Mouse (Mus musculus): Measurements from ENCODE around the gene Gal3st2b. TPM values are rescaled to one million over a fixed set of nuclear protein-coding genes. Genes with fewer than 3 reads are reported as not detected.
"Not testable (repeated sequence)": the region's sequence is repeated elsewhere in the genome, so short reads cannot be mapped to it uniquely, and the experiment has no call there.

Gene Gal3st2b
- polyA plus RNA-seq, 1 experiment from 2014 or later: not detected

DNA sequence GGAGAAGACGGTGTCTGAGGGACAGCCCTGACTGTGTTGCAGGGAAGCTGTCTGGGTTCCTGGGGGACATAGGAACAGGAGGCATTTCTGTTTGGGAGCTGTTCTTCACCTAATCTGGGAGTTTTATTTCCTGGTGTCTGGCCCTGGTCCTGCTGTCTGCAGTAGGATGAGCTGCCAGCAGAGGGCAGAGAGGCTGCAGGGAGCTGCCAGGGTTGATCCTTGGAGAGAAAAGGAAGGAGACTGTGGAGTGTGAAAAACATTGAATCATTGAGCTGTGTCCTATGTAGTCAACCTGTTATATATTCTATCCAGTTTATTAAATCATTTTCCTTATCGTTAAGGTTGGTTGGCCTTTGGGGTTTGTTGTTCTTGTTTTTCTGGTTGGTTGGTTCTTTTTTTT is 6.2 kb upstream of the Gal3st2b start:
- H3K36me3 ChIP-seq (ENCODE audit: control insufficient read depth, insufficient read depth, low read length); H3K27me3 ChIP-seq (ENCODE audit: control insufficient read depth, insufficient read depth, low read length); H3K27ac ChIP-seq (ENCODE audit: low read depth, low read length); H3K4me2 ChIP-seq; H3K4me1 ChIP-seq (ENCODE audit: control insufficient read depth, insufficient read depth, low read length); H3K9me3 ChIP-seq (replicated peaks; ENCODE audit: control insufficient read depth, low read length); ATAC-seq (replicated peaks; ENCODE audit: insufficient number of reproducible peaks, low FRiP score, low TSS enrichment); H3K4me3 ChIP-seq (ENCODE audit: low read depth, low read length); H3K9ac ChIP-seq (ENCODE audit: low read depth, low read length): not testable (repeated sequence)
- no CpG with 5 or more reads among the region's 2 CpGs for WGBS (ENCODE audit: insufficient replicate concordance)

DNA sequence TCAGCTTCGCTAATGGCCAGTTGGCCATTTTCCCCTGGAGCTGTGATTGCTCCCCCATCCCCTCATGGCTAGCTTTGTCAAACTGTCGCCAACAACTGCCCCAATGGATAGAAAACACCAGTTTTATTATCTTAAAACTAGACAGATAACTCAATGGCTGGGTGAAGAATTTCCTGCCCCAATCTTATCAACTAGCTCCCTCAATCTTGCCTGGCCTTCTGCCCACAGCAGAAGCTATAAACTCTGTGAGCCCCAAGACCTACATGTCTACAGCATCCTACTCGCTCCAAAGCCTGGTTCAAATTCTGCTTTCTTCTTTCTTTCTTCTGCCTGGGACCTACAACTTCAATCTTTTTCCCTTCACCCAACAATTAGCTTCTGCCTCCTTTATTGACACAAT is 951 bp upstream of the Gal3st2b start:
- H3K9me3 ChIP-seq (replicated peaks; ENCODE audit: control insufficient read depth, low read length); H3K27ac ChIP-seq (ENCODE audit: low read depth, low read length); H3K4me2 ChIP-seq; H3K4me3 ChIP-seq (ENCODE audit: low read depth, low read length); H3K36me3 ChIP-seq (ENCODE audit: control insufficient read depth, insufficient read depth, low read length); ATAC-seq (replicated peaks; ENCODE audit: insufficient number of reproducible peaks, low FRiP score, low TSS enrichment); H3K9ac ChIP-seq (ENCODE audit: low read depth, low read length); H3K27me3 ChIP-seq (ENCODE audit: control insufficient read depth, insufficient read depth, low read length); H3K4me1 ChIP-seq (ENCODE audit: control insufficient read depth, insufficient read depth, low read length): not testable (repeated sequence)
- WGBS (ENCODE audit: insufficient replicate concordance): 55% methylated on average over 3 of the region's 3 CpGs

DNA sequence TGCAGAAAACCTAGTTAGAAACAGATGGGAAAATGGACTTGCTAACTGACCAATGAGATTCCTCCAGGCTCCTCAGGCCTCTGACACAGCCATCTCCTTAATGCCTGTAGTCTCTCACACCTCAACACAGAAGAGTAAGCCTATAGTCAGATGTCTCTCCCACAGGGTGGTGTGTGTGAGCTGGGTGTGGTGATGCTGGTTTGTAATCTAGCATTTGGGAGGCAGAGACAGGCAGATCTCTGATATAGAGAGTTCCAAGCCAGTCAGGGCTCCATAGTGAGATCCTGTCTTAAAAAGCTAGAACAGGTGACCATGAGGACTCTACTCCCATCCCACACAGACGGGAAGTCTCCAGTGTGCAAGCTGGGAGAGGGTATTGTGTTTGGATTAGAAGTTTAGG is 664 bp downstream of the Gal3st2b start:
- H3K36me3 ChIP-seq (ENCODE audit: control insufficient read depth, insufficient read depth, low read length); ATAC-seq (replicated peaks; ENCODE audit: insufficient number of reproducible peaks, low FRiP score, low TSS enrichment); H3K9ac ChIP-seq (ENCODE audit: low read depth, low read length); H3K4me1 ChIP-seq (ENCODE audit: control insufficient read depth, insufficient read depth, low read length); H3K4me3 ChIP-seq (ENCODE audit: low read depth, low read length); H3K27ac ChIP-seq (ENCODE audit: low read depth, low read length); H3K4me2 ChIP-seq; H3K27me3 ChIP-seq (ENCODE audit: control insufficient read depth, insufficient read depth, low read length); H3K9me3 ChIP-seq (replicated peaks; ENCODE audit: control insufficient read depth, low read length): not testable (repeated sequence)
- WGBS (ENCODE audit: insufficient replicate concordance): 50% methylated on average over 1 of the region's 1 CpGs

DNA sequence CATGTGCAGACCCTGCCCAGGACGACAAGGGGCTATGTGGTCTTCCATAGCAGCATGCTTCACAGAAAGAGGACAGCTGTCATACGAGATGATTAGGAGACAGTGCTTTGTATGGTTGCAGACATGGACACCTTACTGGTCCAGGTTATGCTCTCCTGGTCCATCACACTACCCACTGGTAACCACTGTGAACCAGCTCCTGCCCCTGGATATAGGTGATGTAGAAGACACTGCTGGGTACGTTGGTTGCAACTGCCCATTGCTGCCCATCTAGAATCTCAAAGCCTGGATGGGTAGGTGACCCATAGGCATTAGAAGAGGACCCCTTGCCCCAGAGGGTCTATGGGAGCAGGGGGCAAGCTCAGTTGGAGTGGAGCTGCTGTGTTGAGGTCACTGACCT is 1.2 kb downstream of the Gal3st2b start:
- H3K4me3 ChIP-seq (ENCODE audit: low read depth, low read length); H3K4me2 ChIP-seq; ATAC-seq (replicated peaks; ENCODE audit: insufficient number of reproducible peaks, low FRiP score, low TSS enrichment); H3K9ac ChIP-seq (ENCODE audit: low read depth, low read length); H3K36me3 ChIP-seq (ENCODE audit: control insufficient read depth, insufficient read depth, low read length); H3K4me1 ChIP-seq (ENCODE audit: control insufficient read depth, insufficient read depth, low read length); H3K27me3 ChIP-seq (ENCODE audit: control insufficient read depth, insufficient read depth, low read length); H3K9me3 ChIP-seq (replicated peaks; ENCODE audit: control insufficient read depth, low read length); H3K27ac ChIP-seq (ENCODE audit: low read depth, low read length): not testable (repeated sequence)
- WGBS (ENCODE audit: insufficient replicate concordance): 79% methylated on average over 3 of the region's 3 CpGs

DNA sequence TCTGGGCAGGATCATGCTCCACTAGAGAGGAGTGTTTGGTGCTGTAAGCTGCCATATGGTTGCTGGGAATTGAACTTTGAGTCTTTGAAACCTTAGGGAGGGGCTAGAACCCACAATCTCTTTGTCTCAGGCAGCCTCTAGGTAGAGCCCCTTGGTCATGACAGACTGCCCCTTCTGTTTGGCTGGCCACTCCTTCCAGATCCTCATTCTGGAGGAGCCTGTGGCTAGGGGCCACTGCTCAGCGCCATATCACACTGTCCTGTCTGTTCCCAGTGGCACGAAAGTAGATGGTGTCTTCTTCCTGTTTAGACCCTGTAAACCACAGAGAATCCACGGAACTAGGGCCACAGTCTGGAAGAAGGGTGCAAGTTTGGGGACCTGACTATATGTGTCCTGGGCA is 4.5 kb downstream of the Gal3st2b start:
- not testable (repeated sequence) for ATAC-seq (replicated peaks; ENCODE audit: insufficient number of reproducible peaks, low FRiP score, low TSS enrichment); H3K4me2 ChIP-seq; H3K4me3 ChIP-seq (ENCODE audit: low read depth, low read length); H3K9me3 ChIP-seq (replicated peaks; ENCODE audit: control insufficient read depth, low read length); H3K9ac ChIP-seq (ENCODE audit: low read depth, low read length); H3K4me1 ChIP-seq (ENCODE audit: control insufficient read depth, insufficient read depth, low read length); H3K36me3 ChIP-seq (ENCODE audit: control insufficient read depth, insufficient read depth, low read length); H3K27me3 ChIP-seq (ENCODE audit: control insufficient read depth, insufficient read depth, low read length); H3K27ac ChIP-seq (ENCODE audit: low read depth, low read length)
- 81% methylated on average over 3 of the region's 3 CpGs for WGBS (ENCODE audit: insufficient replicate concordance)

DNA sequence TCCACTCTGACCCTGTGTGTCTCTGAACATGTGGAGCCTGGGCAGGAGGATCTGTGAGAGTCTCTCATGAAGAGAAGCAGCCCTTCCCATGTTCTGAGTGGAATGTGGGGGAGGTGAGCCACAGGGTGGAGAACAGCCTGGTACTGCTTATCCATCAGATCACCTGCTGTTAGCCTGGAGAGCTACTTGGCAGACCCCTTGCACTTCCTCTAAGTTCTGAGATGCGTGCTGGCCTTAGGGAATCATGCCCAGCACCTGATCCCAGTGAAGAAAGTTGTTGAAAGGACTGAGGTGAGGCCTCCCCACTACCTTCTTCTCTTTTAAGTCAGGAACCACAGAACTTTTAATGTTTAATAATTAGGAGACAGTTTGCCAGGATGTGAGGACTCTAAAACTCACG is 5.0 kb downstream of the Gal3st2b start:
- H3K4me3 ChIP-seq (ENCODE audit: low read depth, low read length); H3K9ac ChIP-seq (ENCODE audit: low read depth, low read length); H3K9me3 ChIP-seq (replicated peaks; ENCODE audit: control insufficient read depth, low read length); H3K36me3 ChIP-seq (ENCODE audit: control insufficient read depth, insufficient read depth, low read length); H3K4me2 ChIP-seq; ATAC-seq (replicated peaks; ENCODE audit: insufficient number of reproducible peaks, low FRiP score, low TSS enrichment); H3K4me1 ChIP-seq (ENCODE audit: control insufficient read depth, insufficient read depth, low read length); H3K27ac ChIP-seq (ENCODE audit: low read depth, low read length); H3K27me3 ChIP-seq (ENCODE audit: control insufficient read depth, insufficient read depth, low read length): not testable (repeated sequence)
- 59% methylated on average over 2 of the region's 2 CpGs for WGBS (ENCODE audit: insufficient replicate concordance)

DNA sequence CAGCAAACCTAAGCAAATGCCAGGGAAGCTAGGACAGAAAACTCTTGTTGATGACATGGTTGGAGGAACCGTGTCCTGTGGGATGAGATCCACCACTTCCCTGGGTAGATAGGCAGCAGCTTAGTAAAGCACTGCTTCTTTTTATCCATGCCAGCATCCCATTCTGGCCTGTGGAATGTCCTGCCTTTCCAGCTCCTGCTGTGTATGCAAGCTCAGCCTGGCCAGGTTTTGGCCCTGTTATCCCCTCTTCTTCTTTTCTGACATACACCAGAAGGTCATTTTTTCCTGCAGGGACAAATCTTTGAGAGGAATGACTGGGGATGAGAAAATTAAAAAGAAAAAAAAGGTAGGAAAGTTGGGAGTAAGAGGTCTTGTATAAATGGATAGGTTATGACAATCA is 17.3 kb downstream of the Gal3st2b start:
- H3K27me3 ChIP-seq (ENCODE audit: control insufficient read depth, insufficient read depth, low read length); H3K4me2 ChIP-seq; H3K4me3 ChIP-seq (ENCODE audit: low read depth, low read length); H3K9ac ChIP-seq (ENCODE audit: low read depth, low read length); ATAC-seq (replicated peaks; ENCODE audit: insufficient number of reproducible peaks, low FRiP score, low TSS enrichment); H3K4me1 ChIP-seq (ENCODE audit: control insufficient read depth, insufficient read depth, low read length); H3K36me3 ChIP-seq (ENCODE audit: control insufficient read depth, insufficient read depth, low read length); H3K27ac ChIP-seq (ENCODE audit: low read depth, low read length); H3K9me3 ChIP-seq (replicated peaks; ENCODE audit: control insufficient read depth, low read length): not testable (repeated sequence)
- WGBS (ENCODE audit: insufficient replicate concordance): 85% methylated on average over 1 of the region's 1 CpGs

DNA sequence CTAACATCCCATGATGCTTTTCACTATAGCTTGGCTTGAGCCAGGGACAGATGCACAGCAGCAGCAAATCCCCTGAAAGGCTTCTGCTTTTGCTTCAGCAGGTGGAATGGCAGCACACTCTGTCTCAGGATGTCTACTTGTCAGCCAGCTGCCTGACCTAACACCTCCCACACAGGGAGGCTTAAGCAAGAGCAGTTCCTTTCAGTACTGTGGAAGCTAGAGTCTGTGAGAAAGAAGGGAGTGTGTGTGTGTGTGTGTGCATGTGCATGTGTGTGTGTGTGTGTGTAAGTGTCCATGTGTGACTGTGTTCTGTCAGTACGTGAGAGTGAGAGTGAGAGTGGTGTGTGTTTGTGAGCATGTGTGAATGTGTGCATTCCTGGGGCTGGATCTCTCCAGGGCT is 19.7 kb downstream of the Gal3st2b start:
- H3K36me3 ChIP-seq (ENCODE audit: control insufficient read depth, insufficient read depth, low read length); H3K4me3 ChIP-seq (ENCODE audit: low read depth, low read length); H3K4me2 ChIP-seq; H3K9me3 ChIP-seq (replicated peaks; ENCODE audit: control insufficient read depth, low read length); H3K27ac ChIP-seq (ENCODE audit: low read depth, low read length); H3K27me3 ChIP-seq (ENCODE audit: control insufficient read depth, insufficient read depth, low read length); H3K4me1 ChIP-seq (ENCODE audit: control insufficient read depth, insufficient read depth, low read length); ATAC-seq (replicated peaks; ENCODE audit: insufficient number of reproducible peaks, low FRiP score, low TSS enrichment); H3K9ac ChIP-seq (ENCODE audit: low read depth, low read length): not testable (repeated sequence)
- 40% methylated on average over 1 of the region's 1 CpGs for WGBS (ENCODE audit: insufficient replicate concordance)

DNA sequence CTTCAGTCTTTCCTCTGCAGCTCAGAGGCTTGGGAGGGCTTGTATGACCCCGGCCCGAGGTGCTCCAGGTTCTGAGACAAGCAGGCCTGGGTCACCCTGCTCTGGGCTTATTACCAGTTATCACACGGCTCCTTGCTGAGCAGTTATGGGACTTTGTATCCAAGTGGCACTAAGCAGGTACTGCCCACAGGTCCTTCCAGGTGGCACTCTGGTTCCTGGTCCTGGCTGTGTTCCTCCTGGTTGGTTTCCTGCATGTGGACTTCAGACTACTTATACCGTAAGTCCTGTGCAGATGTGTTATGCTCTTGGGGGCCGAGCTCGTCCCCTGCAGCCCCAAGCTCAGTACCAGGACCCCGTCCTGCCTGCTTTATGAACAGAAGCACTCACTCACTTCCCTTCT is 20.3 kb downstream of the Gal3st2b start:
- H3K36me3 ChIP-seq (ENCODE audit: control insufficient read depth, insufficient read depth, low read length); H3K4me2 ChIP-seq; H3K27me3 ChIP-seq (ENCODE audit: control insufficient read depth, insufficient read depth, low read length); H3K4me3 ChIP-seq (ENCODE audit: low read depth, low read length); H3K27ac ChIP-seq (ENCODE audit: low read depth, low read length); ATAC-seq (replicated peaks; ENCODE audit: insufficient number of reproducible peaks, low FRiP score, low TSS enrichment); H3K9me3 ChIP-seq (replicated peaks; ENCODE audit: control insufficient read depth, low read length); H3K4me1 ChIP-seq (ENCODE audit: control insufficient read depth, insufficient read depth, low read length); H3K9ac ChIP-seq (ENCODE audit: low read depth, low read length): not testable (repeated sequence)
- WGBS (ENCODE audit: insufficient replicate concordance): 76% methylated on average over 7 of the region's 7 CpGs
